Mouse (Mus musculus) CD8-positive naive resting alpha-beta T cell, adult 57 days (primary cell): ENCODE measurements around the gene Tmem217. TPM values are rescaled to one million over a fixed set of nuclear protein-coding genes. Genes with fewer than 3 reads are reported as not detected.

Source experiments
- total RNA-seq: library from RNA; stranded (reverse); gene quantifications from one replicate; pipeline ENCODE4 v1.2.4, GENCODE M21; 2023

Gene Tmem217
- not detected for total RNA-seq

DNA sequence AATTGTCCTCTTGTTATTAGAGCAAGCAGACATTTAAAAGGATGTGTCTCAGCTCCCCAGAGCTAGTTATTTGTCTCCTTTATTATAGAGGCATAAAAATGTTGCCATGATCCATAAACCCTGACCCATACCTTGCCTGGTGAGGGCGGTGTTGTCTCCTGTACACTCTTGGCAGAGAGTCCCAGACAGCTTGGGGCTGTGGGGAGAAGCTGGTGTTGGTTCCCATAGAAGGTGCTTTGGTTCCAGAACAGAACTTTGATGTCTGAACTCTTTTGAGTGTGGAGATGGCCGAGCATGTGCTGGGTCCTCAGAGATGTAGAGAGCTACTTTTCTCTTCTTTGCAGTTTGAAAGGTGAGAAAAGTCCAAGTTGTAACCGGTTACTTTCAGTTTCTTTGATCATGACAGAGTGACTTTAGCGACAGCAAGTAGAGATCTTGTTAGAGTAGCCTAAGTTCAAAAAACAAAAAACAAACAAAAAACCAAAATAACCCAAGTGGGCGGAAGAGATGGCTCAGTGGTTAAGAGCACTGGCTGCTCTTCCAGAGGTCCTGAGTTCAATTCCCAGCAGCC is at the start of gene Tmem217:
Gene Tmem217, minus strand, starts transcription at position 224 of the 571 bp plus-strand sequence.

DNA sequence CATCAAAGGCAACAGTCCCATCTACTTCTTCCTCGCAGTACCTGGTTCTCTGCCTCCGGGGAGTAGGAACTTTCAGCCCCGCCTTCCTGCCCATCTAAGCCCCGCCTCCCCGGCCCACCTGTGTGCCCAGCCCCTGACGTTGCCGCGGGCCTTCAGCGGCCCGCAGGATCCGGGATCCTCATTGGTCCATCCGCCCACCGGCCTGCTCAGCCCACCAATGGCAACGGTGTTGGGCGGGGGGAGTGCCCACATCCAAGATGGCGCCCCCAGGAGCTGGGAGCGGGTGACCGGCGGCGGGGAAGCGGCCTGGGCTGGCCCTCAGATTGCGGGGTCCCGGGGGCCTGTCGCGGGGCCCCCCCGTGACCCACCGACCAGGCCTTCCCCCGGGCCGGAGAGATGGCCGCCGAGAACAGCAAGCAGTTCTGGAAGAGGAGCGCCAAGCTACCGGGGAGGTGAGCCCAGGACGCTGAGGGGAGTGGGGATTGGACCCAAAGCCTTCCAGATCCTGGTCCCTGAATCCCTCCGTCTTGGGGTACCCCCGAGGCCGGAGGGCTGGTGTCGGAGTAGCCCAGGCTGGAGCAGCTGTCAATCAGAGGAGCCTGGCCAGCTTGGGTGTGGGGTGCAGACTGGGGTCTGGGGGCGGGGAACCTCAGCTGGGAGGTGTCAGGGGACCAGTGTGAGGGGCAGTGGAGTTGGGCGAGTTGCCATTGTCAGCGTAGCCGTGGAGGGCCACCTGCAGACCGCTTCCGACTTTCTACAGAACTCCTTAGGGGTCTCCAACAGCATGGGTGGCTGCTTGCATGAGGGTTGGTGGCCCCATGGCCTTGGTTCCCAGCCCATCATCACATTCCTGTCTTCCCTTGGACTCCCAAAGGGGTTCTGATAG is 2.4 kb downstream of the Tmem217 start, which contains the start of the genes Gm17657 and Tbc1d22b:
Gene Gm17657, minus strand, starts transcription at position 96 of the 886 bp plus-strand sequence.
Gene Tbc1d22b, plus strand, starts transcription at position 243 of the 886 bp plus-strand sequence.

GRCm38 (mm10) chr17:29490713-29491581 is 61.2 kb downstream of the Tmem217 start, which contains the start of gene Pim1:
Gene Pim1, plus strand, starts transcription at chr17:29490753.

Other genes starting within 250 kb of the Tmem217 start
- gene Pi16, start 234.7 kb downstream of the Tmem217 start, total RNA-seq, result 0.52 TPM
- 57.1 TPM for gene Mtch1, start 204.5 kb downstream of the Tmem217 start, total RNA-seq
- gene Fgd2, start 191.5 kb downstream of the Tmem217 start, total RNA-seq, result 28.8 TPM
- 250 TPM for gene Pim1, start 61.6 kb downstream of the Tmem217 start, total RNA-seq
- not detected for gene Gm17657, start 2.7 kb downstream of the Tmem217 start, total RNA-seq
- gene Tbc1d22b, start 2.6 kb downstream of the Tmem217 start, total RNA-seq, result 42.1 TPM
- 44.2 TPM for gene Rnf8, start 62.4 kb upstream of the Tmem217 start, total RNA-seq
- gene Gm28043, start 62.5 kb upstream of the Tmem217 start, total RNA-seq, result 12.0 TPM
- 134 TPM for gene Cmtr1, start 108.2 kb upstream of the Tmem217 start, total RNA-seq
- gene Ccdc167, start 164.7 kb upstream of the Tmem217 start, total RNA-seq, result 9.0 TPM